ENCODE assay signal across 22 mouse cellular contexts in the genomic region with DNA sequence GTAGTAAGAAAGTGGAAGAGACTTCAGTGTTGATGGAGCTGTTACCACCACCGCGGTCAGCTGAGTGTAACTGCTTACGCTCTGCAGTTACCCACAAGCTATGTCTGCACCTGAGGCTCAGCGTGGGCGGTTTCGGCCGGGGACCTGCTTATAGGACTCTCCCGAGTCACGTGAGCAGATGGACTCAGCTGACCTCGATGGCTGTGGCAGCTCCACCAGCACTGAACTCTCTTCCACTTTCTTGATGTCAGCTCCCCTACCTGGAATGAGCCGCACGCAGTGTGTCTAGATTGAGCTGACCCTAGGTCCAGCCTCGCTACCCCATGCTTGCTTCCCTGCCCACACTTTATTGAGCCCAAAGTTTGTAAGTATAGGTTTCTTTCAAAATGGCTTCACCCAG. TPM values are rescaled to one million over a fixed set of nuclear protein-coding genes. Genes with fewer than 3 reads are reported as not detected.
DNase-seq lines count a peak whose midpoint lies in the region; ATAC-seq and TF ChIP-seq lines count a peak whose summit lies in the region.
"Had no signal": no experiment of that assay in that cellular context is flagged by ENCODE, and none has a peak within 500 bp of the region (broad histone marks: within the 10 kb centered on the region; RNA-seq: fewer than 3 reads in every experiment).

No protein-coding gene starts in this region.

- H3K27ac ChIP-seq in heart, embryonic 11.5 days (ENCODE audit: low read depth, low read length), result no peak overlapping the region
- H3K27ac ChIP-seq in gastrocnemius, adult 2 months, result no peak overlapping the region
- H3K27ac ChIP-seq: embryonic facial prominence, embryonic 13.5 days; embryonic facial prominence, embryonic 15.5 days; forebrain, embryonic 10.5 days; forebrain, embryonic 12.5 days had no signal

- no peaks in the 10 kb centered on the region; the same call in 1 of the 2 replicates for H3K9me3 ChIP-seq in heart, embryonic 11.5 days (replicated peaks; ENCODE audit: control insufficient read depth, low read length)
- H3K9me3 ChIP-seq: embryonic facial prominence, embryonic 15.5 days; forebrain, embryonic 12.5 days had no signal

- H3K4me2 ChIP-seq in heart, embryonic 11.5 days, result no peak overlapping the region
- H3K4me2 ChIP-seq: embryonic facial prominence, embryonic 13.5 days; embryonic facial prominence, embryonic 15.5 days; forebrain, embryonic 12.5 days had no signal

- no peak overlapping the region for H3K9ac ChIP-seq in heart, embryonic 11.5 days (ENCODE audit: low read depth, low read length)
- H3K9ac ChIP-seq: embryonic facial prominence, embryonic 13.5 days; embryonic facial prominence, embryonic 15.5 days; forebrain, embryonic 12.5 days had no signal

- 91% methylated on average over 13 of the region's 13 CpGs for WGBS in heart, embryonic 11.5 days (ENCODE audit: insufficient replicate concordance)

- no peak overlapping the region for H3K4me3 ChIP-seq in heart, embryonic 11.5 days (ENCODE audit: low read depth, low read length)
- H3K4me3 ChIP-seq in gastrocnemius, adult 2 months, result no peak overlapping the region
- H3K4me3 ChIP-seq: embryonic facial prominence, embryonic 13.5 days; embryonic facial prominence, embryonic 15.5 days; erythroblast, embryonic 14.5 days; forebrain, embryonic 10.5 days; forebrain, embryonic 12.5 days had no signal

- no peaks in the 10 kb centered on the region for H3K27me3 ChIP-seq in heart, embryonic 11.5 days (ENCODE audit: control insufficient read depth, insufficient read depth, low read length)
- H3K27me3 ChIP-seq in splenic B cell, adult 2 months (ENCODE audit: control insufficient read depth, insufficient read depth, low read length, poor library complexity, severe bottlenecking), result no peaks in the 10 kb centered on the region
- H3K27me3 ChIP-seq: embryonic facial prominence, embryonic 15.5 days had no signal

- ATAC-seq in heart, embryonic 11.5 days (replicated peaks; ENCODE audit: insufficient number of reproducible peaks, low FRiP score, low TSS enrichment), result no peak
- ATAC-seq: forebrain, embryonic 14.5 days; forebrain, embryonic 16.5 days had no signal

- peak; percentile 55 for DNase-seq in heart, adult 11 months
- peak; percentile 5 for DNase-seq in A20 (ENCODE audit: low read depth, low spot score)
- DNase-seq in splenic B cell, adult 2 months (ENCODE audit: low read depth, low spot score), result peak; percentile 42
- no peak for DNase-seq in gastrocnemius, adult 2 months
- DNase-seq: adrenal gland, adult 2 months; adrenal gland, postnatal 10 days; adrenal gland, postnatal 25 days; cerebellum, adult 11 months; cerebellum, adult 18-20 months; cerebellum, adult 8-10 months; cerebellum, adult 9-11 months; cerebellum, postnatal 14 days; cerebellum, postnatal 36 days; embryo, embryonic 11 days had no signal

- intact Hi-C loops in gastrocnemius, adult 2 months (cut with DNase I), result loop anchor here (10.0 kb wide), 1 partner anchor 186 kb away; no protein-coding TSS in a partner anchor

- no peaks in the 10 kb centered on the region for H3K36me3 ChIP-seq in heart, embryonic 11.5 days (ENCODE audit: control insufficient read depth, insufficient read depth, low read length)
- no peaks in the 10 kb centered on the region for H3K36me3 ChIP-seq in splenic B cell, adult 2 months (ENCODE audit: control insufficient read depth, insufficient read depth, low read length, poor library complexity, severe bottlenecking)
- H3K36me3 ChIP-seq: embryonic facial prominence, embryonic 13.5 days; embryonic facial prominence, embryonic 15.5 days; forebrain, embryonic 10.5 days; forebrain, embryonic 12.5 days had no signal

- peaks cover 6% of the 10 kb centered on the region for H3K4me1 ChIP-seq in heart, embryonic 11.5 days (ENCODE audit: control insufficient read depth, insufficient read depth, low read length)

- no peak for TF ChIP-seq CTCF in gastrocnemius, adult 2 months (IDR thresholded peaks at IDR 0.05)

RNA-seq across cellular contexts. Expression of gene Cog6, which starts 56.1 kb away (rescaled TPM):
- 59.0 and 66.0 TPM in 2 replicates for polyA plus RNA-seq in heart, embryonic 11.5 days (2014; fragmentation: Nextera tagmentation; extraction: Ambion mirVana)
- total RNA-seq in gastrocnemius, adult 2 months (2021), result 10 to 100 TPM; 42.1 to 45.1 TPM
